Mouse (Mus musculus) heart, adult 2 months (tissue): ENCODE results near the gene Slit3.

Source experiments
- CTCF ChIP-seq: fragments of 200-600 bp; IDR thresholded peaks from 2 replicates; pipeline ENCODE4 v1.8.1; 2022; ENCODE audit warnings: antibody characterized with exemption, mild to moderate bottlenecking, moderate library complexity
- EP300 ChIP-seq: fragments of 200-500 bp; IDR thresholded peaks from 2 replicates; pipeline ENCODE4 v1.6.1; 2011; ENCODE audit warnings: low read depth, low read length, control low read depth; ENCODE audit not compliant: insufficient read depth
- POLR2A ChIP-seq: fragments of 200-500 bp; IDR thresholded peaks from 2 replicates; pipeline ENCODE4 v1.6.1; 2011; ENCODE audit warnings: mild to moderate bottlenecking, low read depth, low read length, control low read depth; ENCODE audit not compliant: insufficient read depth

GRCm38 (mm10) chr11:35544112-35545064 is 423.4 kb downstream of the Slit3 start:
- TF ChIP-seq CTCF (no peak), POLR2A (no peak), EP300 (no peak)
